Comparison of ENCODE assay signal across 9 mouse cellular contexts in the genomic region with DNA sequence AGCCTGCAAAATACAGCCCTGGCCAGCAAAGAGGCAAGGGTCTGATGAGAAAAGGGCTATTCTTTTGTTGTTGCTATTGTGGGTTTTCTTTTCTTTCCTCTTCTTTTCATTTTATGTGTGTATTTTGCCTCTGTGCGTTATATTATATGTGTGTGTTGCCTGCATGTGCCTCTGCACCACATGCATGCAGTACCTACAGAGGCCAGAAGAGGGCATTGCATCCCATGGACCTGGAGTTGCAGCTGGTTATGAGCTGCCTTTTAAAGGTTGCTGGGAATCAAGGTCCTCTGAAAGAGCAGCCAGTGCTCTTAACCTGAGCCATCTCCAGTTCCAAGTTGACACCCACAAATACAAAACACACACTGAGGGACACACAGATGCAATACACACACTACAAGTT. TPM values are rescaled to one million over a fixed set of nuclear protein-coding genes. Genes with fewer than 3 reads are reported as not detected.
DNase-seq lines count a peak whose midpoint lies in the region; ATAC-seq and TF ChIP-seq lines count a peak whose summit lies in the region.
"Had no signal": no experiment of that assay in that cellular context is flagged by ENCODE, and none has a peak within 500 bp of the region (broad histone marks: within the 10 kb centered on the region; RNA-seq: fewer than 3 reads in every experiment).

No protein-coding gene starts in this region.

- H3K4me2 ChIP-seq in heart, postnatal 0 days (ENCODE audit: low read depth, low read length): no peak overlapping the region
- H3K4me2 ChIP-seq in neural tube, embryonic 15.5 days: no peak overlapping the region

- no peak overlapping the region for H3K27ac ChIP-seq in heart, postnatal 0 days (ENCODE audit: low read depth)
- no peak overlapping the region for H3K27ac ChIP-seq in heart, embryonic 10.5 days
- no peak overlapping the region for H3K27ac ChIP-seq in bone marrow, adult 2 months (ENCODE audit: control insufficient read depth, insufficient read depth, low read depth, low read length, poor library complexity)
- H3K27ac ChIP-seq in neural tube, embryonic 15.5 days (replicated peaks): no peak overlapping the region

- TF ChIP-seq CTCF in heart, postnatal 0 days (IDR thresholded peaks at IDR 0.05; ENCODE audit: low read depth): peak; percentile 55
- TF ChIP-seq CTCF in bone marrow, adult 2 months (IDR thresholded peaks at IDR 0.05; ENCODE audit: control insufficient read depth, insufficient read depth, low read length): peak; percentile 80

- H3K36me3 ChIP-seq in heart, postnatal 0 days (replicated peaks; ENCODE audit: control insufficient read depth, insufficient read depth, low read length): 0 out of 2 replicates have a peak, but pooled peaks cover under 1% of the 10 kb centered on the region
- peaks cover 9% of the 10 kb centered on the region for H3K36me3 ChIP-seq in heart, embryonic 10.5 days
- H3K36me3 ChIP-seq in neural tube, embryonic 15.5 days: no peaks in the 10 kb centered on the region

- ATAC-seq in heart, postnatal 0 days (ENCODE audit: insufficient read depth, low read depth): no peak
- 0 out of 2 replicates have a peak, but pooled peaks have one; percentile 38 for ATAC-seq in monocyte, adult 5-6 weeks (replicated peaks; ENCODE audit: insufficient number of reproducible peaks, low FRiP score, low TSS enrichment, poor library complexity, severe bottlenecking)
- no peak for ATAC-seq in neural tube, embryonic 15.5 days (ENCODE audit: low FRiP score)
- ATAC-seq in frontal cortex, adult (ENCODE audit: low TSS enrichment): no peak
- ATAC-seq: inflammation-experienced regulatory T-cells, adult 6 months had no signal

- H3K27me3 ChIP-seq in heart, postnatal 0 days (ENCODE audit: control insufficient read depth, insufficient read depth, low read length): no peaks in the 10 kb centered on the region
- H3K27me3 ChIP-seq in heart, embryonic 10.5 days (ENCODE audit: insufficient read depth, poor library complexity, severe bottlenecking): no peaks in the 10 kb centered on the region
- no peaks in the 10 kb centered on the region for H3K27me3 ChIP-seq in neural tube, embryonic 15.5 days (replicated peaks)

- no peak for TF ChIP-seq EP300 in heart, postnatal 0 days (IDR thresholded peaks at IDR 0.05; ENCODE audit: low read depth)

- no peak for TF ChIP-seq POLR2A in bone marrow, adult 2 months (IDR thresholded peaks at IDR 0.05; ENCODE audit: borderline replicate concordance, control insufficient read depth, low read depth, low read length)

- 86% methylated on average over 1 of the region's 1 CpGs for WGBS in heart, postnatal 0 days
- WGBS in heart, embryonic 10.5 days: 100% methylated on average over 1 of the region's 1 CpGs
- 95% methylated on average over 1 of the region's 1 CpGs for WGBS in bone marrow, adult 2 months
- WGBS in neural tube, embryonic 15.5 days: 100% methylated on average over 1 of the region's 1 CpGs

- H3K9me3 ChIP-seq in heart, postnatal 0 days (replicated peaks; ENCODE audit: control insufficient read depth, low read length): 0 out of 2 replicates have a peak, but pooled peaks cover 3% of the 10 kb centered on the region
- H3K9me3 ChIP-seq in heart, embryonic 10.5 days: peaks cover 7% of the 10 kb centered on the region; the same call in 1 of the 2 replicates
- H3K9me3 ChIP-seq in neural tube, embryonic 15.5 days (replicated peaks): no peaks in the 10 kb centered on the region

- H3K4me1 ChIP-seq in heart, postnatal 0 days (ENCODE audit: control insufficient read depth, insufficient read depth): peaks cover 5% of the 10 kb centered on the region; the same call in 1 of the 2 replicates
- H3K4me1 ChIP-seq in heart, embryonic 10.5 days: peaks cover 11% of the 10 kb centered on the region
- no peaks in the 10 kb centered on the region for H3K4me1 ChIP-seq in bone marrow, adult 2 months (ENCODE audit: control insufficient read depth, insufficient read depth, low read length)
- no peaks in the 10 kb centered on the region for H3K4me1 ChIP-seq in neural tube, embryonic 15.5 days

- no peak overlapping the region for H3K9ac ChIP-seq in heart, postnatal 0 days (replicated peaks; ENCODE audit: low read depth, low read length)
- H3K9ac ChIP-seq in neural tube, embryonic 15.5 days (replicated peaks): no peak overlapping the region

- no peak for DNase-seq in heart, postnatal 0 days (ENCODE audit: low spot score)
- no peak for DNase-seq in heart, embryonic 10.5 days (ENCODE audit: low spot score)
- DNase-seq in CD8-positive naive resting alpha-beta T cell, adult 2 months (ENCODE audit: low read depth in 2 of 2, low spot score in 2 of 2): peak; percentile 24 to 55
- DNase-seq in embryo, embryonic 11 days: no peak

- H3K4me3 ChIP-seq in heart, postnatal 0 days (ENCODE audit: low read depth, low read length): no peak overlapping the region
- no peak overlapping the region for H3K4me3 ChIP-seq in heart, embryonic 10.5 days
- no peak overlapping the region for H3K4me3 ChIP-seq in bone marrow, adult 2 months (replicated peaks; ENCODE audit: control insufficient read depth, low read depth, low read length)
- no peak overlapping the region for H3K4me3 ChIP-seq in neural tube, embryonic 15.5 days (replicated peaks)

RNA-seq across cellular contexts. Expression of gene Slc7a1, which starts 29.1 kb away (rescaled TPM):
- 21.0 and 31.0 TPM in 2 replicates for total RNA-seq in heart, postnatal 0 days (2014; rRNA removed; ENCODE audit: low replicate concordance)
- 7.7 and 13.2 TPM in 2 replicates for polyA plus RNA-seq in heart, postnatal 0 days (2015; fragmentation: Nextera tagmentation; extraction: Ambion mirVana)
- 23.3 and 24.9 TPM in 2 replicates for polyA plus RNA-seq in heart, embryonic 10.5 days (2016; fragmentation: Nextera tagmentation; extraction: Ambion mirVana)
- polyA plus RNA-seq in bone marrow, adult 2 months (2011; ENCODE audit: insufficient read depth, insufficient read length, low replicate concordance, missing spikeins): 10.6 and 12.2 TPM in 2 replicates
- 18.7 to 39.0 TPM (median 26.6 TPM) in 3 replicates for total RNA-seq in monocyte, adult 5-6 weeks (2017)
- 40.0 and 43.3 TPM in 2 replicates for polyA plus RNA-seq in neural tube, embryonic 15.5 days (2015; fragmentation: Nextera tagmentation; extraction: Ambion mirVana)

Comparison
In these comparisons a context has a peak if more than half of its experiments do, and no peak if none do; other contexts are left out.
1. DNase-seq: peak in CD8-positive naive resting alpha-beta T cell, adult 2 months (2 of 2); none in heart, postnatal 0 days (single experiment), heart, embryonic 10.5 days (single experiment) and embryo, embryonic 11 days (single experiment).